Mouse (Mus musculus) hindbrain, embryonic 10.5 days (tissue): Measurements from ENCODE around the gene Vwf. TPM values are rescaled to one million over a fixed set of nuclear protein-coding genes. Genes with fewer than 3 reads are reported as not detected.

Experiments
- DNase-seq: peaks from one replicate; pipeline ENCODE4 v3.0.0-alpha.2; 2017; ENCODE audit warnings: low spot score
- H3K27ac ChIP-seq: fragments of 300-500 bp; sonication (generic); 2 replicates; pipeline ENCODE4 v1.5.1; 2016; ENCODE audit warnings: mild to moderate bottlenecking, moderate library complexity
- H3K27me3 ChIP-seq: fragments of 300-500 bp; sonication (generic); 2 replicates; pipeline ENCODE4 v1.6.1; 2016; ENCODE audit warnings: mild to moderate bottlenecking; ENCODE audit not compliant: poor library complexity, insufficient read depth, severe bottlenecking
- H3K36me3 ChIP-seq: fragments of 300-500 bp; sonication (generic); 2 replicates; pipeline ENCODE4 v1.6.1; 2016; ENCODE audit warnings: mild to moderate bottlenecking, moderate library complexity
- H3K4me1 ChIP-seq: fragments of 300-500 bp; sonication (generic); replicated peaks from 2 replicates; pipeline ENCODE4 v1.6.1; 2016; ENCODE audit warnings: mild to moderate bottlenecking
- H3K4me3 ChIP-seq: fragments of 300-500 bp; sonication (generic); 2 replicates; pipeline ENCODE4 v1.5.1; 2016; ENCODE audit warnings: mild to moderate bottlenecking, moderate library complexity
- H3K9me3 ChIP-seq: fragments of 300-500 bp; sonication (generic); 2 replicates; pipeline ENCODE4 v1.6.1; 2016; ENCODE audit warnings: mild to moderate bottlenecking, moderate library complexity
- WGBS: fragments of 180-500 bp; shearing (Covaris S2); methylation state at CpG from one replicate; pipeline ENCODE4 v1.1.7; 2016; 5-methylcytosine and 5-hydroxymethylcytosine counted together
- polyA plus RNA-seq: library from polyadenylated mRNA; unstranded; fragments of >200 nt; fragmentation: Nextera tagmentation; extraction: Ambion mirVana; gene quantifications from 2 replicates; pipeline ENCODE4 v1.2.1, GENCODE M21; 2016

Gene Vwf
- polyA plus RNA-seq, 1 experiment from 2014 or later = 7.1 TPM

- no peak for DNase-seq
- Histone ChIP-seq H3K27ac (no peak overlapping the region), H3K27me3 (no peaks in the 10 kb centered on the region), H3K36me3 (no peaks in the 10 kb centered on the region), H3K9me3 (no peaks in the 10 kb centered on the region), H3K4me3 (no peak overlapping the region), H3K4me1 (peaks cover 5% of the 10 kb centered on the region; the same call in 1 of the 2 replicates)
- WGBS = 95% methylated on average over 1 of the region's 1 CpGs
Observed at GRCm38 (mm10) chr6:125617855-125618254, 71.3 kb downstream of the Vwf start.

GRCm38 (mm10) chr6:125620764-125621163 is 74.2 kb downstream of the Vwf start:
- WGBS = 51% methylated on average over 6 of the region's 6 CpGs
- no peak overlapping the region for H3K27ac ChIP-seq
- H3K27me3 ChIP-seq = no peaks in the 10 kb centered on the region
- no peak overlapping the region for H3K4me3 ChIP-seq
- H3K36me3 ChIP-seq = no peaks in the 10 kb centered on the region
- H3K9me3 ChIP-seq = no peaks in the 10 kb centered on the region
- H3K4me1 ChIP-seq = peaks cover 5% of the 10 kb centered on the region; the same call in 1 of the 2 replicates
- peak; percentile 36 for DNase-seq

GRCm38 (mm10) chr6:125622434-125622833 is 75.9 kb downstream of the Vwf start:
- H3K4me3 ChIP-seq = no peak overlapping the region
- H3K36me3 ChIP-seq = no peaks in the 10 kb centered on the region
- H3K9me3 ChIP-seq = no peaks in the 10 kb centered on the region
- no peak for DNase-seq
- 61% methylated on average over 2 of the region's 2 CpGs for WGBS
- H3K4me1 ChIP-seq = peaks cover 5% of the 10 kb centered on the region; the same call in 1 of the 2 replicates
- no peaks in the 10 kb centered on the region for H3K27me3 ChIP-seq
- H3K27ac ChIP-seq = no peak overlapping the region

- Histone ChIP-seq H3K27me3 (no peaks in the 10 kb centered on the region), H3K4me3 (no peak overlapping the region), H3K9me3 (no peaks in the 10 kb centered on the region), H3K27ac (no peak overlapping the region), H3K4me1 (no peaks in the 10 kb centered on the region), H3K36me3 (no peaks in the 10 kb centered on the region)
- no peak for DNase-seq
- 65% methylated on average over 4 of the region's 4 CpGs for WGBS
Observed at GRCm38 (mm10) chr6:125640486-125640885, 93.9 kb downstream of the Vwf start.

GRCm38 (mm10) chr6:125641146-125641545 is 94.6 kb downstream of the Vwf start:
- Histone ChIP-seq H3K27ac (no peak overlapping the region), H3K27me3 (no peaks in the 10 kb centered on the region), H3K4me1 (no peaks in the 10 kb centered on the region), H3K36me3 (no peaks in the 10 kb centered on the region), H3K4me3 (no peak overlapping the region), H3K9me3 (no peaks in the 10 kb centered on the region)
- no peak for DNase-seq
- WGBS = 91% methylated on average over 8 of the region's 8 CpGs

DNA sequence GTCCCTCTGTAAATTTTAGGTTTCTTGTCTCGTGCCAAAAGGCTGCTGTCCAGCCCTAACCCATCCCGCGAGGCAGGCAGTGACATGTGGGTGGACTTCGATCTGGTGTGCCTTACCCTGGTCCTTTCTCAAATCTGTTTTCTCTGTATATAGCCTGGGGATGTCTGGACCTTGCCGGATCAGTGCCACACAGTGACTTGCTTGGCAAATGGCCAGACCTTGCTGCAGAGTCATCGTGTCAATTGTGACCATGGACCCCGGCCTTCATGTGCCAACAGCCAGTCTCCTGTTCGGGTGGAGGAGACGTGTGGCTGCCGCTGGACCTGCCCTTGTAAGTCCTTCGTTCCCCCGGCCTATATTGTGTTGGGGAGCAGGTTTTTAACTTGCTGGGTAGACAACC is 102.4 kb downstream of the Vwf start:
- no peaks in the 10 kb centered on the region for H3K9me3 ChIP-seq
- H3K4me1 ChIP-seq = no peaks in the 10 kb centered on the region
- no peak overlapping the region for H3K27ac ChIP-seq
- no peaks in the 10 kb centered on the region for H3K36me3 ChIP-seq
- no peaks in the 10 kb centered on the region for H3K27me3 ChIP-seq
- H3K4me3 ChIP-seq = no peak overlapping the region
- no peak for DNase-seq
- WGBS = 92% methylated on average over 12 of the region's 12 CpGs

GRCm38 (mm10) chr6:125651335-125651734 is 104.8 kb downstream of the Vwf start:
- Histone ChIP-seq H3K36me3 (no peaks in the 10 kb centered on the region), H3K27ac (no peak overlapping the region), H3K27me3 (no peaks in the 10 kb centered on the region), H3K4me1 (no peaks in the 10 kb centered on the region), H3K4me3 (no peak overlapping the region), H3K9me3 (no peaks in the 10 kb centered on the region)
- DNase-seq = no peak
- WGBS = 89% methylated on average over 3 of the region's 3 CpGs

DNA sequence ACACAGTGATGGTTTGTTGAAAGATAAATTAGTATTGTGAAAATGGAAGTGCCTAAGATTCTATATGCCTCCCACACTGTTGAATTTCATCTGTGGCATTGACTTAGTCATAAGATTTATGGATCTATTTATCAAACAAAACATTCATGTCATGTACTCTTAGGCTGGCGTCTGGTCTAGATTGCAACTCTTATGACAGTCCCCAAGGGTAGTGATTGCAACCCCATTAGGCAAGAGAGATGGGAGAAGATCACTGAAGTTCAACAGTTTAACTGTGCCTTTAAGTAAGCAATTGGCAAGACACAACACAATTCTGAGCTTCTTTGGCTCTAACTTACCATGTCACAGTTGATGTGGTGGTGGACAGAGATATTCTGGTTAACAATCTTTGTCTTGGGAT is 106.8 kb downstream of the Vwf start:
- no peaks in the 10 kb centered on the region for H3K9me3 ChIP-seq
- no peak overlapping the region for H3K27ac ChIP-seq
- H3K4me3 ChIP-seq = no peak overlapping the region
- no peaks in the 10 kb centered on the region for H3K27me3 ChIP-seq
- 87% methylated on average over 1 of the region's 1 CpGs for WGBS
- DNase-seq = no peak
- H3K36me3 ChIP-seq = no peaks in the 10 kb centered on the region
- no peaks in the 10 kb centered on the region for H3K4me1 ChIP-seq

DNA sequence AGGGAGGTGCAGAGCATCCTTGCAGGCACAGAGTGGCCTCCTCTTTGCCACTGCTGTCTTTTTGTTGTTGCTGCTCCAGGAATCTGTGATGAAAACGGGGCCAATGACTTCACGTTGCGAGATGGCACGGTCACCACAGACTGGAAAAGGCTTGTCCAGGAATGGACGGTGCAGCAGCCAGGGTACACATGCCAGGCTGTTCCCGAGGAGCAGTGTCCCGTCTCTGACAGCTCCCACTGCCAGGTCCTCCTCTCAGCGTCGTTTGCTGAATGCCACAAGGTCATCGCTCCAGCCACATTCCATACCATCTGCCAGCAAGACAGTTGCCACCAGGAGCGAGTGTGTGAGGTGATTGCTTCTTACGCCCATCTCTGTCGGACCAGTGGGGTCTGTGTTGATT is 110.3 kb downstream of the Vwf start:
- no peaks in the 10 kb centered on the region for H3K4me1 ChIP-seq
- H3K9me3 ChIP-seq = no peaks in the 10 kb centered on the region
- no peak overlapping the region for H3K4me3 ChIP-seq
- no peak overlapping the region for H3K27ac ChIP-seq
- DNase-seq = no peak
- WGBS = 88% methylated on average over 13 of the region's 13 CpGs
- H3K27me3 ChIP-seq = no peaks in the 10 kb centered on the region
- no peaks in the 10 kb centered on the region for H3K36me3 ChIP-seq

- DNase-seq = no peak
- 89% methylated on average over 5 of the region's 5 CpGs for WGBS
- H3K36me3 ChIP-seq = no peaks in the 10 kb centered on the region
- H3K27ac ChIP-seq = no peak overlapping the region
- H3K4me1 ChIP-seq = no peaks in the 10 kb centered on the region
- H3K9me3 ChIP-seq = no peaks in the 10 kb centered on the region
- 0 out of 2 replicates have a peak, but pooled peaks cover 5% of the 10 kb centered on the region for H3K27me3 ChIP-seq
- H3K4me3 ChIP-seq = no peak overlapping the region
Observed at GRCm38 (mm10) chr6:125657966-125658365, 111.4 kb downstream of the Vwf start.

DNA sequence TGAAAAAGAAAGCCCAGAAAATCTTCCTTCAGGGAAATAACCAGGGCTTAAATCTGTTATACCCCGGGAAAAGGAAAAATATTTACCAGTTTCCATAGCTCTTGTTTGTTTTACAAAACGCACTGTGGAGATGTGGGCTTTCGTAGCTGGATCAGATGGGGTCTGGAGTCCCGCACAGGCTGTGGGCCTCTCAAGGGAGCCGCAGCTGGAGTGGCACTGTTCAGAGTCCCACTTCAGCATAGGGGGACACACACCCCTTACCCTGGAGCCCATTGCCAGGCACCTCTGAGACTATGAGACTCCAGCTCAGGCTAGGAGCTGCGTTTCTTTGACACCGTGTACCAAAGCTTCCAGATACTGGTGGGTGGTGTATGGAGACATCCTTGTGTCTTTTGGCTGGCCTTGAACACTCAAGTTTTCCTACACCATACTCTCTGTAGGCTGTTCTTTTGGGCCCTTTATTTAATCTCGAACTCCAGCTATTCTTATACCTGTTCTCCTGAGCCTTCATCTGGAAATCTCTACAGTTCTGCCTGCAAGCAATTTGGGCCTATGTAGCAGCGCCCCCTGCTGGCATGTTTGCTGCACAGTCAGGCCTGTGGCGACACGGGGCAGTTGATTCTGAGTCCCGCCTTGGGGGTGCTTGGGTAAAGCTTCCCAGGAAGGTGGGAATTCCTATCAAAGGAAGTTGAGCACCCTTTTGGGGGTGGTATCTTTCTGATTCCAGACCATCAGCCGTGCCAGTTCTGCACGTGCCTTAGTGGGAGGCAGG is 114.7 kb downstream of the Vwf start:
- no peak overlapping the region for H3K4me3 ChIP-seq
- peak; percentile 78 for DNase-seq
- WGBS = 47% methylated on average over 14 of the region's 14 CpGs
- no peak overlapping the region for H3K27ac ChIP-seq
- no peaks in the 10 kb centered on the region for H3K36me3 ChIP-seq
- H3K9me3 ChIP-seq = no peaks in the 10 kb centered on the region
- no peaks in the 10 kb centered on the region for H3K4me1 ChIP-seq
- 0 out of 2 replicates have a peak, but pooled peaks cover 5% of the 10 kb centered on the region for H3K27me3 ChIP-seq

DNA sequence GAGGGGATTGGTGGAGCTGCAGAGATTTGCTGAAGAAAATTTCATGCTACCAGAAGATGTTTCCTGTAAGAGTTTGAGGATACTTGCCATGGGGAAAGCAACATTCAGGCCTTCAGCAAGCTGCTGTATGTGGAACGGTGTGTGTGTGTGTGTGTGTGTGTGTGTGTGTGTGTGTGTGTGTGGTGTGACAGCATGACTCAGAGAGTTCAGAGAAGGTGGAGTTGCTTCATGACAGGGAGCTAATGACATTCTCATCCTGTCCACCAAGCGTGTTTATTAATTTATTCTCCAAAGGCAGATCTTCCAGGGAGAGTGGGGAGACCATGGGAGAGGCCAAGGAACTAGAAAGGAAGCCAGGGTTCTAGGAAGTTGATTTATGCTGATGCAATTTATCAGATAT is 117.3 kb downstream of the Vwf start:
- no peaks in the 10 kb centered on the region for H3K9me3 ChIP-seq
- H3K4me1 ChIP-seq = no peaks in the 10 kb centered on the region
- H3K27ac ChIP-seq = no peak overlapping the region
- 0 out of 2 replicates have a peak, but pooled peaks cover 5% of the 10 kb centered on the region for H3K27me3 ChIP-seq
- DNase-seq = no peak
- H3K4me3 ChIP-seq = no peak overlapping the region
- H3K36me3 ChIP-seq = no peaks in the 10 kb centered on the region
- 86% methylated on average over 2 of the region's 2 CpGs for WGBS

DNA sequence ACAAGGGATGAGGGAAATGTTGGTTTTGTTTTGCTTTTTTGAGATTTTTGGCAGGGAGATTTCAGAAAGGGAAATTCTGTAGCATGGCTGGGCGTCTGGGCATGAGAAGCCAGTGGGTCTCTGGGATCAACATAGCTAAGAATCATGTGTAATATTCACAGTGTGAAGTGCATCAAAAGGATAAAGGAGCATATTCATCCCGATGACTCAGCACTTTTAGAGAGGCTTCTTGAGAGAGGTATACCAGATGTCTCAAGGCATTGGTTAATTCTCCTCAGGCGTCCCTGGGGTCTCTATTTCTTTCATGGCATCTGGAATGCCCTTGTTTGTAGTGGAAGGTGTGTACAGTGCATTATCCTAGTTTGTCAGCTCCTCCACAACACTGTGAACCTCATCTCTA is 125.3 kb downstream of the Vwf start:
- Histone ChIP-seq H3K36me3 (no peaks in the 10 kb centered on the region), H3K4me1 (peaks cover 6% of the 10 kb centered on the region), H3K9me3 (no peaks in the 10 kb centered on the region), H3K4me3 (no peak overlapping the region), H3K27me3 (no peaks in the 10 kb centered on the region), H3K27ac (no peak overlapping the region)
- WGBS = 85% methylated on average over 3 of the region's 3 CpGs
- DNase-seq = no peak
